Mouse (Mus musculus) embryonic stem cell, embryonic (primary cell): ENCODE data around the gene Il12rb1.

Source experiments
- CTCF ChIA-PET, 4 experiments: fragments of 300-600 bp in 2 of 4; fragments of 350-600 bp in 2 of 4; sonication (Branson Sonifier 250); formaldehyde crosslinking; loops; one replicate each; lab custom pipeline; 2022; ENCODE audit warnings: inconsistent platforms in 2 of 4; lab: Charles Lee
- POLR2A ChIA-PET, 4 experiments: fragments of 300-600 bp in 2 of 4; fragments of 350-600 bp in 2 of 4; sonication (Branson Sonifier 250); formaldehyde crosslinking; loops; one replicate each; lab custom pipeline; 2022; ENCODE audit warnings: antibody characterized with exemption in 4 of 4, inconsistent platforms in 1 of 4; lab: Charles Lee

The Il12rb1 gene

DNA sequence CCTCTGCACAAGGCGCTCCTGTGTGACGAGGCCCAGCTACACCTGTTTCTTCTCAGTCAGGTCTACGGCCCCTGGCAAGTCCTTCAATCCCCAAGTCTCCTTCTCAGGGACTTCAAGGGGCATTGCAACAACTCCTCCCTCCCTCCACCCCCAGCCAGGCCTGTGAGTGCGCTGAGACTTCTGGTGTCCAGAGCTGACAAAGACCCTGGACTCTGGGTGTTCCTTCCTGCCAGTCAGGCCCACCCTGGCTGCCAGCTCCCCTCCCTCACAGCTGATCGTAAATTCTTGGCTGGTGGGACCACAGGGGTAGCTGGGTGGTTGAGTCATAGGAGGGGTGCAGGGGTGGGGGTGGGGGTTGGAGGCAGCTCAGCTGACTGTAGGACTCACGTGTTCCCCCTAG lies 43.6 kb downstream of the Il12rb1 start:
- ChIA-PET POLR2A (interaction anchor here (0.6 to 12.6 kb wide), 28 partner anchors 8 to 180 kb away, joined by 3 to 157 read pairs (median 4); partner anchors contain the start of genes Arrdc2 (in 3 of the 4), Rpl18a (in 2 of the 4), Jund (in 1 of the 4) and Kcnn1 (in 1 of the 4)), CTCF (interaction anchor here in 3 of 4 experiments (0.6 to 1.3 kb wide), 8 partner anchors 11 to 179 kb away, joined by 3 to 6 read pairs (median 3); partner anchors contain the start of genes Arrdc2 (in 1 of the 3) and Lsm4 (in 1 of the 3))

DNA sequence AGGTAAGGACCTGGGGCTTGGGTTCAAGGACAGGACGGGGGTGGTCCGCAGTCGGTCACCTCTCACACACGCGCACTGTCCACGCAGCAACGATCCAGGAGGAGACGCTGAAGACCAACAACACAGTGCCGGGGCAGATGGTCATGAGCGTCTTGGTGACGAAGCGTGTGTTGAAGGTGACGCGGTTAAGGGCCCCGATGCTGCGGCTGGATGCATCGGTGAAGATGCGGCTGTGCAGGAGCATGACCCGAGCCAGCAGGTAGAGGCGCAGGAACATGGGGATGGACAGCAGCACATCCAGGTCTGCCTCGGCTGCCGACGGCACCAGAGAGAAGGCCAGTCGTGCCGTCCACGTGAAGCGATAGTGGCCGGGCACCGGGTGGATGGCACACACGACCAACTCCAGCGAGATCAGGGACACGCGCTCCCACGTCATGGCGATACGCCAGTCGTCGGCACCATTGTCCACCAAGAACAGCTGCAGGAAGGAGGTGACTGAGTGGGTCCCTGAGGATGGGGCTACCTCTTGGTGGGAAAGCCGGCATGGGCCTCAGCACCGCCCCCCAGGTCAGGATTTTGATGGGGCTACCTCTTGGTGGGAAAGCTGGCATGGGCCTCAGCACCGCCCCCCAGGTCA lies 44.5 kb downstream of the Il12rb1 start:
- CTCF ChIA-PET, result interaction anchor here in 3 of 4 experiments (0.7 to 1.5 kb wide), 6 partner anchors 8 to 51 kb away, joined by 3 to 5 read pairs (median 4); no protein-coding TSS in a partner anchor
- POLR2A ChIA-PET, result interaction anchor here (0.6 to 12.6 kb wide), 17 partner anchors 9 to 678 kb away, joined by 3 to 157 read pairs (median 4); partner anchors contain the start of genes Arrdc2 (in 3 of the 4), Jund (in 1 of the 4), Kcnn1 (in 1 of the 4) and Pgpep1 (in 1 of the 4)

DNA sequence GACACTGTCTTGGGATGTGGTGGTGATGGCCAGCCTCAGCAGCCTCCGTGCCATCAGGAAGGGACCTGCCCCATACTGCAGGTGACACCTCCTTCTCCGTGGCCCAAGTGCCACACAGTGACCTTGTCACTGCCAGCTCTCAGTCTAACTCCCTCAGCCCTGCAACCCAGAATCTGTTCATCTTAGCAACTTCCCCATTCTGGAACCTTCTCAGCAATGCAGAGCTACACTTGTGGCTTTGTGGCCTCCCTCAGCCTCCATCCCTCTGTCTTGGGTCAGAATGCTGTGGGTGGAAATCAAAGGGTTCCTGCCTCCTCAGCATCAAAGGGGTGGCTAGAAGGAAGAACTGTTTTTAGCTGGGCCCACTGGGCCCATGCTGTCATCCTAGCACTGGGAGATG lies 45.6 kb downstream of the Il12rb1 start:
- ChIA-PET POLR2A (interaction anchor here in 2 of 4 experiments (0.7 to 12.6 kb wide), 4 partner anchors 10 to 180 kb away, joined by 3 to 157 read pairs (median 18); partner anchors contain the start of genes Arrdc2 (in 2 of the 2) and Lsm4 (in 1 of the 2)), CTCF (interaction anchor here (0.8 to 6.7 kb wide), 6 partner anchors 9 to 93 kb away, joined by 3 to 89 read pairs (median 4); partner anchors contain the start of genes Arrdc2 (in 2 of the 4) and Mpv17l2 (in 1 of the 4))

DNA sequence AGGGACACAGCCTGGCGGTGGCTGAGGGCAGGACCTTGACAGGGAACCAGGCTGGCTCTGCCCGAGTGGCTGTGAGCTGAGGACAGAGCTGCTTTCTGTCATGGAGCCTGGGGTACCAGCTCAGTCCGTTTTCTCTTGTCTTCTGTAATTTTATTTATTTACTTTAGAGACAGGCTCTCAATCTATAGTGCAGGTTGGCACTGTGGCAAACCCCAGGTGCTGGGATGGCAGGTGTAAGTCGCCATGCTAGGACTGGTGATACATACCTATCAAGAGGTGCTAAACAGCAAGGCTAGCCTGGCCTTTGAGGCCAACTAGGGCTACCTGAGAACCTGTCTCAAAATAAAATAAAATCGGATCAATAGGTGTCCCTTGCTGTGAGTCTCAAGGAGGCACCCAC lies 47.8 kb downstream of the Il12rb1 start:
- ChIA-PET CTCF (interaction anchor here (0.6 to 6.7 kb wide), 13 partner anchors 9 to 183 kb away, joined by 3 to 89 read pairs (median 7); partner anchors contain the start of genes Arrdc2 (in 3 of the 4), Lsm4 (in 1 of the 4) and Rpl18a (in 1 of the 4)), POLR2A (interaction anchor here in 3 of 4 experiments (0.6 to 12.6 kb wide), 14 partner anchors 8 to 164 kb away, joined by 3 to 157 read pairs (median 14); partner anchors contain the start of genes Arrdc2 (in 2 of the 3) and Rpl18a (in 2 of the 3))

DNA sequence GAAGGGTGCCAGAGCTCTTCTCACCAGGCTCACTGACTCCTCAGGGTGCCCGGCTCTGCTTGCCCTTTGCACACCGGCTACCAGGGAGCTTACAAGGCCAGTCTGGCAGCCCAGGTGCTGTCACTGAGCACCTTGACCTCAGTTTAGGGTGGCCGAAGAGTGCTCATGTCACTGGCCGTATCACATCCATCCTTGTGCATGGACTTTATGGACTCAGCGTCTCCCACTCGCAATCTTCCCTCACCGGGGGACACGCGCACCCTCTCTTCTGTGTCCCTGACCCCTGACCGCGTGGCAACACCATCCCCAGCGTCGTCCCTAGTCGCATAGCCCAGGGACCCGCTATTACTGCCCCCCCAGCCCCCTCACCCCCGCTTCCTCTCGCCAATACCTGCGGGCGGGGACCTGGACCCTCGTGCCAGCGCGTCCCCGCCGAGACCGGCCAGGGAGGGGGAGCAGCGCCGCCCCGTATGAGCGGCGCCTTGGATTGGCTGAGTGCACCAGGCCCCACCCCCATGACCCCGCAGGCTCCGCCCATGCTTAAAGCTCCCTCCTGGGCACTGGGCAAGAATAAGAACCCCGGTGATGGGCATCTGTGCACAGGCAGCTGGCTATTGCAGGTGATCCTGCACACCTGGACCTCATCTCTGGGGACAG lies 48.4 kb downstream of the Il12rb1 start:
- CTCF ChIA-PET, result interaction anchor here (0.5 to 6.7 kb wide), 34 partner anchors 8 to 1587 kb away, joined by 3 to 89 read pairs (median 4); partner anchors contain the start of genes Arrdc2 (in 4 of the 4), Gm3336 (in 2 of the 4), Rpl18a (in 2 of the 4) and 1700030K09Rik (in 1 of the 4)
- POLR2A ChIA-PET, result interaction anchor here (0.5 to 12.6 kb wide), 69 partner anchors 9 to 247 kb away, joined by 3 to 157 read pairs (median 4); partner anchors contain the start of genes Arrdc2 (in 3 of the 4), Jund (in 3 of the 4), Rpl18a (in 3 of the 4) and Pik3r2 (in 2 of the 4)

DNA sequence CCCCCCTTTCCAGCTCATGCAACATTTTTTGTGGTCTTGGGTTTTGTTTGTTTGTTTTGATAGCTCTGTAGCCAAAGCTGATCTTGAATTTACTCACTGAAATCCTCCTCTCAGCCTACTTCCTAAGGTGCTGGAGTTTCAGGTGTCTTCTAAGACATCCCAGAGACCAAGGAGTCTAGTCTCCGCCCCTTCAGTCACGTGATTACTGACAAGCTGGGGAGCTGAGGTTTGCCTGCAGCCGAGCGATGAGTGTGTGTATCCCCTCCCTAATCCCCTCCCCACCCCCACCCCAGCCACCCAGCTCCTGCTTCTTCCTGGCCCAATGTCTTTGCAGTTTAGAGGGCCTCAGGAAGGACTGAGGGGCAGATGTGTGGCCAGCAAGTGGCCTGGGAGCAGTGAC lies 49.3 kb downstream of the Il12rb1 start:
- POLR2A ChIA-PET, result interaction anchor here (0.5 to 12.6 kb wide), 68 partner anchors 8 to 258 kb away, joined by 3 to 157 read pairs (median 4); partner anchors contain the start of genes Arrdc2 (in 3 of the 4), Jund (in 3 of the 4), Rpl18a (in 3 of the 4) and Pik3r2 (in 2 of the 4)
- CTCF ChIA-PET, result interaction anchor here (0.5 to 6.7 kb wide), 37 partner anchors 8 to 1586 kb away, joined by 3 to 89 read pairs (median 4); partner anchors contain the start of genes Arrdc2 (in 3 of the 4), Gm3336 (in 2 of the 4), Rpl18a (in 2 of the 4) and 1700030K09Rik (in 1 of the 4)

DNA sequence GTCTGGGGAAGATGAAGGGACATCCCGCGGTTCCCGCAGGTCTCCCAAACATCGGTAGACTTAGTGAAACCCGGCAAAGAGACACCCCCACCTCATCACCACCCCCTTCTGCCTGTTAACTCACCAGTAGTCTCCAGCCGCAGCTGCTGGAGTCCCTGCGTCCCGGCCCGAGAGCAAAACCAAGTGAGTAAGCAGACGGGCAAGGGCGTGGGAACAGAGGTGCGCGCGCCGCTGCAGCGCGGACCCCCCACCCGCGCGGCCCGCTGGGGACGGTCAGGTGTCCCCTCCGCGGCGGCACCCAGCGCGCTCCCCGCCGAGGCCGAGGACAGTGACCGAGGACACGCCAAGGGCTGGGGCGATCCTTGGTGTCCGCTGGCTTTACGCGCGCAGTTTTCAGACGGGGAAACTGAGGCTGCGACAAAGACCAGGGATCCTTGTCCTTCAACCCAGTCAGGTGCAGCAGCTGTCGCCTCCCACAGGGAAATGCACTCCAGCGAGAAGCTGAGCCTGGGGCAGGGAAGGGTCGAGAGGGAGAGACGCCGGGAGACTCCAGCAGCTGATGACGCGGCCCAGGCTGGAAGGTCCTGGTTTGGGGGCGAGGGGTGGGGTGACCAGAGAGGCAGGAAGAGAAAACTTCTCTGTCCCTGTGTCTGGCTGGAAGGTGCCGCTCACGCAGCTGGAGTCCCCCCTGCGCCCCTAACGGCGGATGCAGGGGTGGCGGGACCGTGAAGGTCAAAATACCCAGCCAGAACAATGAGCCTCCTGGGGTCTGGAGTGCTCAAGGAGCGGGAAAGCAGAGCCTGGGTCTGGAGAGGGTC lies 54.8 kb downstream of the Il12rb1 start, which contains the start of gene Kcnn1:
Gene Kcnn1 (minus strand): TSS at position 435 of the 818 bp plus-strand sequence.
- CTCF ChIA-PET, result interaction anchor here (0.6 to 2.8 kb wide), 6 partner anchors 15 to 1108 kb away, joined by 3 to 15 read pairs (median 4); no protein-coding TSS in a partner anchor
- POLR2A ChIA-PET, result interaction anchor here (0.6 to 6.0 kb wide), 18 partner anchors 11 to 352 kb away, joined by 3 to 67 read pairs (median 6); partner anchors contain the start of genes Arrdc2 (in 2 of the 4), Rpl18a (in 2 of the 4) and Jund (in 1 of the 4)

DNA sequence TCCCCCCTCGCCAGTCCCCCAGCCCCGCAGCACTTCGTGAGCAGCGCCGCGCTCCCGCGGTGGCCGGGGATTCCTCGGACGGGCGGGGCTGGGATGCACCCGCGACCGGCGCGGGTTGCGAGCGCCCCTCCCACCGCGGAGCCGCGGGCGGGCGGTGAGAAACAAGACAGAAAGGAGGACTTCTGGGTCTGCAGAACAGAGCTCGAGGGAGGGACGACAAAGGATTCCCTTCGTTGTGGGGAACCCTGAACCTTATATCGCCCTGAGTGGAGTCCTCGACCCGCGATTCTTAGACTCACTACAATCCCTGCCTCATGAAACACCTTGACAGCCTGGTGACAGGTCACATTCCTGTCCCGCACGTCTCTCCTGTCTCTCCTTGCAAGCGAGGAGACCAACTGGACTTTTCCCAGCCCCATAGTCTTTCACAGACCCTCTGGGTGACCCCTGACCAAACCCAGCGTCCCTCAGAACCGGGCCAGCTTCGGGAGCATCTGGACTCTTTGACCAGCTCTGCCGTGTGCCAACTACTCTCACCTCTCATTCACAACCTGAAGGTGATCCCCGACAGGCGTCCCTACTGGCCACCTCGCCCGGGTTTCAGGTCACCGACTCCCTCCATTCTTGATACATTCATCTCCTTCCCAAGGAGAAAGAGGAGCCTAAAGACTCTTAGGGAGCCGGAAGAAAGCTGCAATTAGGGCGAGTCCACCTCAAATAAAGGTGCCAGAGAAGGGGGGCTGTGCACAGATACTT lies 55.9 kb downstream of the Il12rb1 start:
- CTCF ChIA-PET, result interaction anchor here (0.8 to 3.2 kb wide), 10 partner anchors 17 to 652 kb away, joined by 3 to 19 read pairs (median 6); partner anchors contain the start of genes Arrdc2 (in 1 of the 4) and Slc25a42 (in 1 of the 4)
- POLR2A ChIA-PET, result interaction anchor here in 3 of 4 experiments (0.6 to 6.0 kb wide), 42 partner anchors 7 to 816 kb away, joined by 3 to 67 read pairs (median 6); partner anchors contain the start of genes Arrdc2 (in 3 of the 3), Rpl18a (in 3 of the 3), Jund (in 2 of the 3) and Lsm4 (in 1 of the 3)

DNA sequence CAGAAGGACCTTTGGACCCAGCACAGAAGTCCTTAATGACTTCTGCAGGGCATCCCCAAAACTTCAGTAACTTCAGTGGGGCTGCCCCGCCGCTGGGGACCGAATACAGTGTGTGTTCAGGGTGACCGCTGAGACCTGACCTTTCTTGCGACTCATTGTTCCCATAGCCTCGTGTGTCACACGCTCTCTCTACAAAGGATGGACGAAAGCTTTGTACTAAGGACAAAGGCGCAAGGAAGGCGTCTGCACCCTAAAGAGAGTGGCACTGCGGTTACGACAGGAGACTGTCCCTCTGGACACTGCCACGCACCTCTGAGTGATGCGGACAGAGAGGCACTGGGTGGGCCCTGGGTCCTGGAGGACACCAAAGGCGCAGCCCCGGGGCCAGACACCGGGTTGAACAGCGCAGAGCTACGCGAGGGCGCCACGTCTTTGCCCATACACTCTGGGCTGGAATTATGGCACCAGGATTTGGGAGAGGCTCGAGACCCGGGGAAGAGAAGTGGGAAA lies 56.5 kb downstream of the Il12rb1 start:
- ChIA-PET CTCF (interaction anchor here (0.6 to 3.2 kb wide), 14 partner anchors 8 to 652 kb away, joined by 3 to 19 read pairs (median 4); partner anchors contain the start of genes Arrdc2 (in 2 of the 4) and Slc25a42 (in 1 of the 4)), POLR2A (interaction anchor here (0.7 to 6.0 kb wide), 53 partner anchors 7 to 704 kb away, joined by 3 to 67 read pairs (median 5); partner anchors contain the start of genes Arrdc2 (in 4 of the 4), Jund (in 3 of the 4), Rpl18a (in 3 of the 4) and Lsm4 (in 1 of the 4))

DNA sequence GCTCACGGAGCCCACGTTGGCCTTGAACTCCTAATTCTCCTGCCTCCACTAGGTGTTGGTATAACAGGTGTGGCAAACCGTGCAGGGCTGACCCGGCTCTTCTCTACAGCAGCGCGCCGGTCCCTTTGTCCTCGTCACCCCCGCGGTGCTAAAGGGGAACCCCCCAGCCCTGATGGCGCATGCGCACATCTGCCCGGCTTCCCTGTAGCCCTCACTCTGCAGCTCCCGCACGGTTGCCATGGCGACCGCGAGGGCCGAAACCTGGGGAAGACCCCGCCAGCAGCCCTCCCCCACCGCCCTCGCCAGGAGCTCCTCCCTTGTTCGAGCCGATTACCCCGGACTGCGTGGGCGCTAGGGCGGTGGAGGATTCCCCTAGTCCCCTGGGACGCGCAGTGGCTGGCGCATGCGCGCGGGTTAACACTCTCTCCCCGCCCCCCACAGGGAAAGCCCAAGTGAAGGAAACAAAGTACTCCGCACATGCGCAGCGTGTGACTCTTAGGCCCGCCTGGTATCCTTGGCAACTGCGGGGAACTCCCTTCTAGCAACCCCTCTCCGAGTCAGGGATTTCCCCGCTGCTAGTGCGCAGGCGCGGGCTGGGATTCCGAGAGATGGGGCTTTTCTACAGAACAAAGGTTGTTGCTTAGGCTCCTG lies 57.2 kb downstream of the Il12rb1 start:
- CTCF ChIA-PET, result interaction anchor here in 3 of 4 experiments (0.5 to 3.2 kb wide), 15 partner anchors 8 to 461 kb away, joined by 3 to 19 read pairs (median 5); partner anchors contain the start of genes Arrdc2 (in 2 of the 3) and Gm3336 (in 1 of the 3)

DNA sequence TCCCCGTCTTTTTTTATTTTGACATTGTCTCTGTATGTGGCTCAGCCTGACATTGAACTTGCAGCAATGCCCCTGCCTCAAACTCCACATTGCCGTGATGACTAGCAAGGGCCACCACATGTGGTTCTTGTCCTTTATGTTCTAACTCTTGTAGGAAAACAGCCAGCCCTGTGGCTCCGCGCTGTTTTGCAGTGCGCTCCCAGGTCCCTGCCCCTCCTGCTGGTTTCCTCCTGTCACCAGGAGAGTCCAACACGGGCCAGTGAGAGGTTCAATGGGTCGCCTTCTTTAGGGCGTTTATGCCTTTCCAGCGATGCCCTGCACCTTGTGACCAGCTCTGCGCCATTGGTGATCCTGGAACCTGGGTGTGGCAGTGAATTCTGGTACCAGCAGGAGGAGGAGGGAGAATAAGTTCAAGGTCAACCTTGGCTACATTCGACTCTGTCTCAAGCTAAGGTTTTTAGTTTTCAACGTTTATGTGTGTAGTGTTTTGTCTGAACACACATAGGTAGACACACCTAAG lies 57.8 kb downstream of the Il12rb1 start:
- POLR2A ChIA-PET, result interaction anchor here (0.7 to 6.0 kb wide), 49 partner anchors 9 to 339 kb away, joined by 3 to 67 read pairs (median 5); partner anchors contain the start of genes Arrdc2 (in 3 of the 4), Jund (in 3 of the 4), Rpl18a (in 3 of the 4) and Fkbp8 (in 1 of the 4)
- CTCF ChIA-PET, result interaction anchor here in 3 of 4 experiments (0.5 to 3.2 kb wide), 14 partner anchors 9 to 866 kb away, joined by 3 to 19 read pairs (median 4); partner anchors contain the start of genes Arrdc2 (in 2 of the 3) and Gm3336 (in 1 of the 3)

More for the DNA sequence above, 57.2 kb downstream of the Il12rb1 start:
- POLR2A ChIA-PET, result interaction anchor here (0.7 to 6.0 kb wide), 58 partner anchors 8 to 703 kb away, joined by 3 to 67 read pairs (median 5); partner anchors contain the start of genes Arrdc2 (in 4 of the 4), Jund (in 3 of the 4), Rpl18a (in 3 of the 4) and Lsm4 (in 1 of the 4)

DNA sequence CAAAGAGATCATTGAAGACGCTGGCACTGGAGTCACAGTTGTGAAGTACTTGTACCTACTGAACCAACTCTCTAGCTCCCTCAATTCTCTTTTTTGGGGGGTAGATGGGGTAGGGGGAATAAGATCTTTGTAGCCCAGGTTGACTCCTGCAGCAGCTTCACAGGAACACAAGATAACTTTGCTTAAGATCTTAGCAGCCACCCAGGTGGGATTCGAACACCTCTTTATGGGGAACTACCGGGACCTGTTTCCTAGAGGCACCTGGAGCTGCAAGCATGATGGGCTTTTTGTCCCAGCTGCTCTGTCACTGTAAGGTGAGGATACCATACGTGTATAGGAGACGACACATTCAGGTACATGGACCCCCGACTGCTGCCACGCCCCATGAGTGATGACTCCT lies 58.3 kb downstream of the Il12rb1 start:
- ChIA-PET POLR2A (interaction anchor here (0.7 to 6.0 kb wide), 33 partner anchors 9 to 339 kb away, joined by 3 to 67 read pairs (median 6); partner anchors contain the start of genes Arrdc2 (in 3 of the 4), Rpl18a (in 3 of the 4), Jund (in 2 of the 4) and Fkbp8 (in 1 of the 4)), CTCF (interaction anchor here in 2 of 4 experiments (0.6 to 3.2 kb wide), 9 partner anchors 9 to 865 kb away, joined by 3 to 19 read pairs (median 4); partner anchors contain the start of gene Gm3336 (in 1 of the 2))

DNA sequence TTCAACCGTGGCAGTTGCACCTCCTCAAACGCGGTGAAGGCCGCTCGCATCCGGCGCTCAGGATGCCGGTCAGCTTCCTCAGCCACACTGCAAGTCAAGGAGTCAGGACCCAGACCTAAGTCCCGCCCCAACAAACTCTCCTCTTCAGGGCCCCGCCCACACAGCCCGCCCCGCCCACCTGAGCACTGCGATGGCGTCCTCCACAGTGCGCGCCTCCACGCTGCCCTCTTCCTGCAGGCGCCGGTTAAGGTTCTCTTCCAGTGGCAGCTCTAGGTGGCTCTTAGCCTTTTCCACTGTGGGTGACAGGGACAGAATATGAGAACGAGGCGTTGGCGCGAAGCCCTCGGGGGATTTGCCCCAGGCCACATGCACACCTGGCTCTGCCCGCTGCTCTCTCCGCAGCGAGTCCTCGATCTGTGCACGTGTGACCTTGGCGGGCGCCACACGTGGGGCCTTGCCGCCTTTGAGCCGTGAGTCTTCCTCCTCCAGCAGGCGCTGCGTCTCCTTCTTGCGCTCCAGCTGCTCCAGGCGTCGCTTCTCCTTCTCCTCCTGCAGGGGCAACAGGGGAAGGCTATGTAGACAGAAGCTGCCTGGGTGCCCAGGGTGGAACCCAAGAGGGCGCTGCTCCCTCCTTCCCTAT lies 60.4 kb downstream of the Il12rb1 start:
- CTCF ChIA-PET, result interaction anchor here (0.6 to 6.4 kb wide), 49 partner anchors 10 to 725 kb away, joined by 3 to 140 read pairs (median 5); partner anchors contain the start of genes Arrdc2 (in 2 of the 4), Rab3a (in 2 of the 4), Gm3336 (in 1 of the 4) and Jund (in 1 of the 4)
- POLR2A ChIA-PET, result interaction anchor here (0.6 to 22.5 kb wide), 70 partner anchors 8 to 609 kb away, joined by 3 to 532 read pairs (median 5); partner anchors contain the start of genes Arrdc2 (in 3 of the 4), Jund (in 3 of the 4), Rpl18a (in 3 of the 4) and Lsm4 (in 2 of the 4)
